Mouse (Mus musculus) naive thymus-derived CD4-positive, alpha-beta T cell, adult 2 months (primary cell): Measurements from ENCODE around the gene Olfr17.
"Not testable (repeated sequence)": the region's sequence is repeated elsewhere in the genome, so short reads cannot be mapped to it uniquely, and the experiment has no call there.

Experiments used
- DNase-seq: peaks from one replicate; pipeline ENCODE4 v3.0.0-alpha.2; 2011; ENCODE audit warnings: low read depth

Gene Olfr17

DNA sequence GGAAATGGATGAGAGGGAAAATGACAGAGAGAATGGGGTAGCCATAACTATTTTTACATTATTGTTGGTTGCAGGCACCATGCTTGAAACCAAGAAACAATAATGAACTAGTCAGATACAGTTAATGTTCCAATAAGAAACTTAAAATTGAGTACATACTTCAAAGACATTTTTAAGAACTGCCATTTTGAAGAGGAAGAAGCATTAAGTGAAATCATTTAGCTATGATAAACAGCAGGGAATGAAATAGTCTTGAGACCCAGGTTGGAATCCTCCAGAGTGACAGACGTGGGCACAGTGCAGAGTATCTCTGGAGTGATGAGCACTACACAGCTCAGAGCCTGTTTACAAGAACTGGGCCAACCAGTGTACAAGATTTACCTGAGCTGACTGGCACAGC, at the start of gene Olfr17:
Olfr17 (plus strand) TSS at position 301 of the 400 bp plus-strand sequence.
- DNase-seq, result no peak

DNA sequence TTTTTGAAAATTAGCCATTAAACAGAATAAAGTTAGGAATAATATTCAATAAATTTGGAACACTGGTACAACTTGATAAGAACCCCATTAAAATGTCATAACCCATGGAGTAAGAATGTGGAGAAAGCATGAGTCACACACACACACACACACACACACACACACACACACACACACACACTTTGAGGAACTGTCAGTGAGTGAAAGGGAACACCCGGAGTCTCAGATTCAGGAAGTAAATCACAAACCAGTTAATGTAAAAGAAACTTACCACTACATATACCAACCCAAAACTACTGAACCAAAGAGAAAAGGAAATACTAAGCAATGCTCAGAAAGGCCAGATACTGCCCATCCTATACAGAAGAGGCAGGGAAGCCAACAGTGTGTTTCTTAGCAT, 48.6 kb upstream of the Olfr17 start:
- DNase-seq, result no peak

- DNase-seq, result peak; percentile 73
Observed at GRCm38 (mm10) chr7:107045833-107046232, 47.2 kb upstream of the Olfr17 start.

DNA sequence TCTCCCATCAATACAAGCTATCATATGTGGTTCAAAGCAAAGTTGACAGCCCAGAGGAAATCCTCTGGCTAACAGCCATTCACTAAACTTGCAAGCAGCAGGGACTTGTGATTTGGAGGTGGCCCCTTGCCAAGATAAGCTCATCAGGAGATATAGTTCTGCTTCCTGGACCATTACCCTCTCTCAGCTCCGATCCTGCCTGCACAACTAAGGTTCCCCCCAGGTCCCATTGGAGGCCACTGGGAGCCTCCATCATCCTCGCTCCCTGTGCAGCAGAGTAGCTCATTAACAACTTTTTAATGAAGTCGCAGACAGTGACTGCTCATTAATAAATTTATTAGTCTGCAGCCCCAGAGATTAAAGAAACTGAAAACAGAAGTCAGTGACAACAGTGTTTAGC, 45.4 kb upstream of the Olfr17 start:
- no peak for DNase-seq

DNA sequence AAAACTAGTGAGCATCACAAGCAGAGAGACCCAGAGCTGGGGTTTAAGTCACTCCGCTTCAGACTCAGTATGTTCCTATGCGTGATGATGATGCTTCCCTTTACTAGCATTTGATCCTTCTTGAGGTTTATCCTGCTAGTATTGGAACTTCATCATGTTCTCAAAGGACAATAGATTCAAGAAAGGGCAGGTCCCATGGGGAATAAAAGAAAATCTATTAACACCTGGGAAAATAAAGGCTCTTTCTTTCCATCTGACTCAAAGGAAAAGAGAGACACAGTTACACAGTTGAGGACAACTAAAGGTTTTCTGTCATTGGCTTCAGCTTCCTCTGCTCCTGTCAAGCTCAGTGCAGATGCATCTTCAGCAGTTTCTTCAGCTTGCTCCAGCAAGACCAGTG, 22.3 kb upstream of the Olfr17 start, which contains the start of gene Olfr714:
Olfr714 (plus strand) TSS at position 301 of the 400 bp plus-strand sequence.
- DNase-seq, result no peak

- not testable (repeated sequence) for DNase-seq
Observed at GRCm38 (mm10) chr7:107110269-107110668, 17.2 kb downstream of the Olfr17 start, which contains the start of gene Olfr715b. Gene Olfr715b, minus strand, starts transcription at chr7:107110369.

DNA sequence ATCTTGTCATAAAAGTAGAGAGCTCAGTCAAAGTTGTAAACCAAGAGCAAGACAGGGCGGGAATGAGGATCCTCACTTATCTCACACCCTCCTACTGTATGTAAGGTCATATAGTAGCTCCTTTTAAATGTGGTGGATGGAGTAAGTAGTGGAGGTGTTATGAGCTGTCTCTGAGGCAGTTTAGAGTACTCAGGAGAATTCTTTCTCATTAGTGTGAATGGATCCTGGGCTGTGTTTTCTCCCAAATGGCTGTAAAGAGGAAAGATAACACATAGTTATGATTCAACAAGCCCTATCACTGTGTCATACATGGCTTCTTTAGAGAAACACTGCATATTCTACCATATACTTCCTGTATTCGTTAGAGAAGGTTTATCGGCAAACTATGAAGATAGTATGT, 38.0 kb downstream of the Olfr17 start, which contains the start of gene Olfr715:
Olfr715 (minus strand) TSS at position 101 of the 400 bp plus-strand sequence.
- DNase-seq, result not testable (repeated sequence)

DNA sequence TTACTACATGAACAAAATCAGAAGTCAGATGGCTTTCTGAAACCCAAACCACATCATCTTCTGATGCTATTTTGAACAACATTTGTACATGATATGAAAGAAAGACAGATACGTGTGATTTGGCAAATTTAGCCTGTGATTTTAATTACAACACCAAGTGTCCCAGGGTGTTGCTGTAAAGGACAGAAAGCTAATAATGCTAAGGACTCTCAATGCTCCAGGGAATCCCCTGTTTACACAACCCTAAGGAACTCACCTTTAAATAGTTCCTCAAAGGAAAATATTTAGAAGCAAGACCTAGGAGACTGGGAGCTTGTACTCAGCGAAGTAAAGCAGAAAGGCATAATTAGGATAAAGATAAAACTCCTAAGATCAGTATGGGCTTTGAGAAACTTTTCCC, 45.0 kb downstream of the Olfr17 start, which contains the start of gene Olfr716:
Olfr716 (plus strand) TSS at position 301 of the 400 bp plus-strand sequence.
- DNase-seq, result not testable (repeated sequence)
